Mouse (Mus musculus): ENCODE measurements around the gene Krtap13.
"Not testable (repeated sequence)": the region's sequence is repeated elsewhere in the genome, so short reads cannot be mapped to it uniquely, and the experiment has no call there.

Gene Krtap13

DNA sequence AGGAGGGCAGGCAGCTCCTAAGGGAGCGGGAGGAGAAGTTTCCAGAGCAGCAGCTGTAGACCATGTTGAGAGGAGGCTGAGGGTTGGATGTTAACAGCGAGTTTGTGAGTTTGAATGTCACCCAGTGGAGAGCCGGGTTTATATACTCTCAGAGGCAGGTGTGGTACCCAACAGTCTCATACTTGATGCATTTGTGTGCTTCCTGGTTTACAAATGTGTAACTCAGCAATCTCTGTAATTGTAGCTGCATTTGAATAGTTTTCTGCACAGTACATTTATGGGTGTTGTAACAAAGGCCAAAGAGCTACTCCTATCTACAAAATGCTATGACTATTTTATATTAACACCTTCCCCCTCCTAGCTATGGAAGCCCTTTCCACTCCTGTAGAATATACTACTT lies at the start of gene Krtap13:
Gene Krtap13 (minus strand): TSS at position 101 of the 400 bp plus-strand sequence.
- not testable (repeated sequence) for DNase-seq

- DNase-seq = no peak
These were observed 35.4 kb upstream of the Krtap13 start for GRCm38 (mm10) chr16:88786786-88787185.

GRCm38 (mm10) chr16:88777596-88777995 lies 26.2 kb upstream of the Krtap13 start, which contains the start of gene Gm5965:
Gene Gm5965 (plus strand): TSS chr16:88777896.
- no peak for DNase-seq

GRCm38 (mm10) chr16:88774106-88774505 lies 22.7 kb upstream of the Krtap13 start, which contains the start of gene 2310057N15Rik:
Gene 2310057N15Rik (minus strand): TSS chr16:88774206.
- DNase-seq = no peak

- not testable (repeated sequence) for DNase-seq
These were observed 7.1 kb upstream of the Krtap13 start, which contains the start of gene 2310034C09Rik for GRCm38 (mm10) chr16:88758547-88758946. Gene 2310034C09Rik (plus strand): TSS chr16:88758847.

DNA sequence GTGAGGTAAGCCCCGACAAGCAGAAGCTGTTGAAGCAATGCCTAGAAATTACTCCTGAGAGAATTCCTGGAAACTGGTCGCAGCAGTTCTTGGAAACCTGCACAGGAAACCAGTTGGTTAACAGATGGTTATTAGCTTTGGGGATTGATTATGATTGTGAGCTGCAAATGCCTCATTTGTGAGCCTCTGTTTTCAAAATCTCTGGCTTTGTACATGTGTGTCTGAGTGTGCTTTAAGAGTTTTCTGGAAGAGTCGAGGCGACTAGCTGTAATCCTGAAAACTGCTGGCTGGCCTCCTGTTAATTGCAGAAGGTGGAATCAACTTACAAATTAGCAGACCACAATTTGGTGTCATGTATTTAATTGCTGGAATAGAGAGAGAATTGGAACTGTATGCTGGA lies 3.5 kb downstream of the Krtap13 start:
- no peak for DNase-seq

GRCm38 (mm10) chr16:88744750-88745340 lies 6.6 kb downstream of the Krtap13 start:
- no peak for DNase-seq

DNA sequence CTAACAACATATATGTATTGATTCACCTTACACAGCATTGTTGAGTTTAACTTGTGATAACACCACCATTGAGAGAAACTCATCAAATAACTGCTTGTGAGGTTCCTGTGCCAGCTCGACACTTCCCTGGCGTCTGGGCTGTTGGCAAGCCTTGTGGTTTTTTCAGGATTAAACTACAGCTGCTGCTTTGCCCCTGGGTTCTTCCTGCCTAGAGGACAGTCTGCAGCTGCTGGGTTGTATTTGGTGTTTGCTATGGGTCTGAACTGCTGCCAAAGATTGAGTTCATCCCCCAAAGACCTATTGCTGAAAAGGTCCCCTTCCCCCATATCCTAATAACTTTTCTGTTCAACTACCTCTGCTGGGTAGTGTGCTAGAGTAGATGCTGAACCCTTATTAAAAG lies 16.0 kb downstream of the Krtap13 start:
- DNase-seq = no peak

DNA sequence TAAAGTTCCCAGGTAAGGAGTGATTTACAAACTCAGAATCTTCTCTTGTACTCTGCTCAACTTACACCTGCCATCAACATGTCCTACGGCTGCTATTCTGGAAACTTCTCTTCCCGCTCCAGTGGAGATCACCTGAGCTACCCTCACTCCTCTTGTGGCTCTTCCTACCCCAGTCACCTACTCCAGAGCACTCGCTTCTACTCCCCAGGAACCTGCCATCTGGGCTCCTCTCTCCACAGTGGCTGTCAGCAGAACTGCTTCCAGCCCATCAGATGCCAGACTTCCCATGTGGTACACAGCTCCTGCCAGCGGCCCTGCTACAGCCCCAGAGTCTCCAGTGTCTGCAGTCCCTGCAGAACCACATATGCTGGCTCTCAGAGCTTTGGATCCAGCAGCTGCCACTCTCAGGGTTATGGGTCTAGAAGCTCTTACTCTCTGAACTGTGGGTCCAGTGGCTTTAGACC lies 22.6 kb downstream of the Krtap13 start, which contains the start of gene Krtap13-1:
Gene Krtap13-1 (plus strand): TSS at position 51 of the 464 bp plus-strand sequence.
- DNase-seq = peak; percentile 19

GRCm38 (mm10) chr16:88720031-88720430 lies 31.4 kb downstream of the Krtap13 start:
- no peak for DNase-seq

DNA sequence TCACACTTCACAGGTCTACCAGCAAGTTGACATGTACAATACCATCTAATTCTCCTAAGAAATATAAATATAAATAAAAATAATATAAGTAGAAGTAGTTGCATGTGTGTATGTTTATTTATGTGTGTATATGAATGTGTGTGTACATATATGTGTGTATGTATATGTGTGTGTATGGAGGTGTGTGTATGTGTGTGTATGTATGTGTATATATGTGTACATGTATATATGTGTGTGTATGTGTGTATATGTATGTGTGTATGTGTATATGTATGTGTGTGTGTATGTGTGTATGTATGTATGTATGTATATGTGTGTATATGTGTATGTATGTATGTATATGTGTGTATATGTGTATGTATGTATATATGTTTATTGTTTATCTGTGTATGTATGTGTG lies 34.9 kb downstream of the Krtap13 start:
- DNase-seq = no peak

DNA sequence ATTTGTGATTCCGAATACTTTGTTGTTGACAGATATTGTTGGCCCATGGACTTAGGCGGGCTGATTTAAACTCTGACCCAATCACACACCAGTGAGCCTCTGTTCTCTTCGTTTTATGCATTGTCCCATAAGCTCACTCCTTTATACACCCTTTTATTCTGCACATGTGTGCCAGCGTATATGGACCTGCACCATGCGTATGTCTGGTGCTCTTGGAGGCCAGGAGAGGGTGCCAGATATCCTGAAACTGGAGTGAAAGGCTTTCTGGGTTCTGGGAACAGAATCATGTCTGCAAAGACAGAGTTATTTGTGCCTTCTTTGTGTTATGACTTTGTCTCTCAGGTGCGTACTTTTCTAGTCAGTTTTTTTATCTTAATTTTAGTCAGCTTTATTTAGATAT lies 40.2 kb downstream of the Krtap13 start:
- DNase-seq = no peak

DNA sequence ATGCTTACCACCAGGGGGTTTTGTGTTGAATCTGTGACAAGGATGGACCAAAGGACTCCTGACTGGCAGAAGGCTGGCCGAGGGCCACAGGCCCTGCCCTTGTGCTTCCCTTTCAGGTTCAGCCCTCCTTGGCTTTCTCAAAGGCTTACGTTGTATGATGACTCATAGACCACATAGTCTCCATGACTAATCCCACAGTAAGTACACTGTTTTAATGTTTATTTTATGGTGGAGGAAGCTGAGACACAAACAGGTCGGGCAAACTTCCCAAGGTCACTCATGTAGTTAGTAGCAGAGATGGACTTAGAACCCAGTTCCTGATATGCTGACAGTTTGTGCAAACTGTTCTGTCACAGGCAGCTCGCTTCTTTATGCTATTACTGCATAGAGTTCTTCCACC lies 40.7 kb downstream of the Krtap13 start:
- no peak for DNase-seq

- DNase-seq = peak; percentile 17
These were observed 43.9 kb downstream of the Krtap13 start, which contains the start of gene 2310061N02Rik for GRCm38 (mm10) chr16:88707496-88708012. Gene 2310061N02Rik (minus strand): TSS chr16:88707962.

DNA sequence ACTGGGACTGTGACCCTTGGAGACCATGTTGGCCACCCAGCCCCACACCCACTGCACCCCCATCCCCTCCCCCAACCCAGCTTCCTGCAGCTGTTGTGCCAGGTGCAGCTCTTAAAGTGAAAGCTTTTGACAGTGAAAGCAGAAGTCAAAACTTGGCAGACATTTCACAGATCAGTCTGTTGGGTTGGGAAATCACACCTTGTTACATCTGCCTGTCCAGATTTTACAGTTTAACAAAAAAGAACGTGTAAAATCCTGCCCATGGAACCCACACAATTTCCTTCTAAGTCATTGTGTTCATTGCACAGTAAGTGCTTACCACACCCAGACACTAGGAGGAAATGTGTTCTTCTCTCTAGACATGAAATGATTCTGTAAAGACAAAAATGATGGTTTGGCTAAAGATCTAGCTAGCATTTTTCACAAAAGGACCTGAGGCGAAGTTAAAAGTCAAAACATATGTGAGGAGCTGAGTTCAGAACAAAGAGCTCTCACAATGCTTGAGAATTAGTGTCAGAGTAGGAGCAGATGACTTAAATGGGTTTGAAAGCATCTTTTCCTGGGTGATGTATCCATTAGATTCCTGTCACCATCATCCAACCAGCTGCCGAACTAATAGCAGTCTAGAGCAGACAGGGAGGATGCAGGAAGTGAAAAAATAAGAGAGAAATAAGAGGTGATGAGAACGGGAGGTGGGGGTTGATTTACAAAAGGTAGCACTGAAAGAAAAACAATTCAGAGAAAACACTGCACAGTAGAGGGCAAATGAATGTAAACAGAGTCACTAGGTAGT lies 50.2 kb downstream of the Krtap13 start:
- no peak for DNase-seq
